Mouse (Mus musculus) limb, embryonic 11.5 days (tissue): Measurements from ENCODE around the gene Vkorc1l1. TPM values are rescaled to one million over a fixed set of nuclear protein-coding genes. Genes with fewer than 3 reads are reported as not detected.

Experiments used
- ATAC-seq: fragments of 200-750 bp; cut with Nextera tagmentation; 2 replicates; pipeline ENCODE4 v1.8.0; 2017; ENCODE audit warnings: low read depth; ENCODE audit not compliant: insufficient number of reproducible peaks, low FRiP score, low TSS enrichment
- DNase-seq: peaks from one replicate; pipeline ENCODE4 v3.0.0-alpha.2; 2015; ENCODE audit warnings: low spot score
- H3K27ac ChIP-seq: fragments of 300-500 bp; sonication (generic); replicated peaks from 2 replicates; pipeline ENCODE4 v1.5.1; 2014; ENCODE audit warnings: low read depth, mild to moderate bottlenecking, low read length
- H3K27me3 ChIP-seq: fragments of 300-500 bp; sonication (generic); 2 replicates; pipeline ENCODE4 v1.6.1; 2014; ENCODE audit warnings: mild to moderate bottlenecking, low read length, mixed read lengths; ENCODE audit not compliant: control insufficient read depth, insufficient read depth
- H3K36me3 ChIP-seq: fragments of 300-500 bp; sonication (generic); 2 replicates; pipeline ENCODE4 v1.6.1; 2014; ENCODE audit warnings: mild to moderate bottlenecking, low read length, moderate library complexity, mixed read lengths; ENCODE audit not compliant: control insufficient read depth, insufficient read depth
- H3K4me1 ChIP-seq: fragments of 300-500 bp; sonication (generic); 2 replicates; pipeline ENCODE4 v1.6.1; 2014; ENCODE audit warnings: low read length, mixed read lengths; ENCODE audit not compliant: control insufficient read depth, insufficient read depth
- H3K4me2 ChIP-seq: fragments of 300-500 bp; sonication (generic); 2 replicates; pipeline ENCODE4 v1.6.1; 2014; ENCODE audit warnings: low read depth, mild to moderate bottlenecking, moderate library complexity; ENCODE audit not compliant: severe bottlenecking
- H3K4me3 ChIP-seq: fragments of 300-500 bp; sonication (generic); 2 replicates; pipeline ENCODE4 v1.5.1; 2014; ENCODE audit warnings: low read depth, low read length
- H3K9ac ChIP-seq: fragments of 300-500 bp; sonication (generic); 2 replicates; pipeline ENCODE4 v1.6.1; 2014; ENCODE audit warnings: mild to moderate bottlenecking, low read length
- H3K9me3 ChIP-seq: fragments of 300-500 bp; sonication (generic); 2 replicates; pipeline ENCODE4 v1.6.1; 2016; ENCODE audit warnings: low read length; ENCODE audit not compliant: control insufficient read depth
- WGBS: fragments of 180-500 bp; shearing (Covaris S2); extraction: QIAGEN DNeasy Blood & Tissue Kit; methylation state at CpG from one replicate; pipeline ENCODE4 v1.1.7; 2014; 5-methylcytosine and 5-hydroxymethylcytosine counted together
- polyA plus RNA-seq: library from polyadenylated mRNA; unstranded; fragments of >200 nt; fragmentation: Nextera tagmentation; extraction: Ambion mirVana; gene quantifications from 2 replicates; pipeline ENCODE4 v1.2.1, GENCODE M21; 2014

The Vkorc1l1 gene
- polyA plus RNA-seq, 1 experiment from 2014 or later, result 35.1 TPM

DNA sequence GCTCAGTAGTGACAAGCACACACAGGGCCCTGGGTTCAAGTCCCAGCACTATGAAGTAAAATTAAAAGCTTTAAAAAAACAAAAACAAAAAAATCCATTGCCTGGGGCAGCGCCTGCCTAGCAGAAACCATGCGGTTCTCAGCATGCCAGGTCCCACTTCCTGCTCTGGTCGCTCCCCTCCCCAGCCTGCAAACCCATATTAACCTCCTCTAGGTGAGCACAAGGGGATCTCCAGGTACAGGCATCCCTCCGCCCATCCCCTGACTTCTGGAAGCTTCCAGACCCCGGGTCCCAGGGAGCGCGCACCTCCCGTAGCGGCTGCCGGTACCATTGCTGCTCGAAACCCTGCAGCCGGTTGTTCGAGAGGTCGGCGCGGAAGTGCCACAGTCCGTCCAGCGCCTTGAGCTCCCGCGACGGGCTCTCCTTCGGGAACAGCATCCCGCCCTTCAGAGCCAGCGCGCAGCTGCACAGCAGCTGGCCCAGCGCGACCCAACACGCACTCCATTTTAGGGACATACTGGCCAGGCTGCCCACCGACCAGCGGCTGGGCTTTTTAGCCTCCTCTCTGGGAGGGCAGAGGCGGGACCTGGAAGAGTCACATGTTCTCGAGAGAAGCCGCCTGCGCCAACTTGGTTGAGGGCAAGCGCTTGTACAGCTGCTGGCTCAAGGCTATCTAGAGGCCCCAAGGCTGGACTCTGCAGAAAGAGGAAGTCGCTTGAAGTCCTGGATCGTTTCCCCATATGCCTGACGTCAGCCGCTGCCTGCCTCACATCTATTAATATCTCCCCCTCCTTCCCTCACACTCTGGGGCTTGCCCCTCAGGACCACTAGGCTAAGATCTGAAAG lies 60.8 kb downstream of the Vkorc1l1 start, which contains the start of gene Gusb:
TSS of gene Gusb (minus strand) at position 749 of the 846 bp plus-strand sequence.
- peaks cover 7% of the 10 kb centered on the region for H3K4me1 ChIP-seq
- under 1% methylated on average over 39 of the region's 39 CpGs for WGBS
- H3K4me2 ChIP-seq, result peak within 1 kb of the TSS; percentile 70
- peak within 1 kb of the TSS; percentile 77 for H3K9ac ChIP-seq
- peak within 1 kb of the TSS; percentile 77 for H3K27ac ChIP-seq
- no peaks in the 10 kb centered on the region; the same call in 1 of the 2 replicates for H3K36me3 ChIP-seq
- H3K9me3 ChIP-seq, result no peaks in the 10 kb centered on the region
- peak within 1 kb of the TSS; percentile 61 for H3K4me3 ChIP-seq
- DNase-seq, result peak; percentile 87
- ATAC-seq, result peak; percentile 77
- H3K27me3 ChIP-seq, result no peaks in the 10 kb centered on the region

DNA sequence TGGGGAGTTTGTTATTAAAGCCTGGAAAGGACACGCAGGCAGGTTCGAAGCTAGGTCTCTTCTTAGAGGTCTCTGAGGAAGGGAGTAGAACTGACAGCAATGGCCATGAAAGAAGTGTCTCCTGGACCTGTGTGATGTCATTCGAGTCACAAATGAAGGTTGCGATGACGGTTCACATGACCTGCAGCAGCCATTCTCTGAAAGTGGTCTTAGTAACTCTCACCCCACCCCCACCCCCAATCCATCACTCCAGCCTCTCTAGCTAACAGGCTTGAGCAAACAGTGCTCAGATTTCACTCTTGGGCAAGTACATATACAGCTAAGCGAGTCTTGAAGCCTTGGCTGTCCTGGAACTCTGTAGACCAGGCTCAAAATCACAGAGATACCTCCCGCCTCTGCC lies 61.5 kb downstream of the Vkorc1l1 start:
- 48% methylated on average over 7 of the region's 7 CpGs for WGBS
- no peaks in the 10 kb centered on the region for H3K36me3 ChIP-seq
- peak overlapping the region; percentile 61; the same call in 1 of the 2 replicates for H3K4me3 ChIP-seq
- peak overlapping the region; percentile 77 for H3K27ac ChIP-seq
- H3K9ac ChIP-seq, result no peak overlapping the region
- no peaks in the 10 kb centered on the region for H3K27me3 ChIP-seq
- DNase-seq (no peak), ATAC-seq (0 out of 2 replicates have a peak, but pooled peaks have one; percentile 10)
- H3K4me1 ChIP-seq, result peaks cover 7% of the 10 kb centered on the region
- peak overlapping the region; percentile 70; the same call in 1 of the 2 replicates for H3K4me2 ChIP-seq
- H3K9me3 ChIP-seq, result no peaks in the 10 kb centered on the region

DNA sequence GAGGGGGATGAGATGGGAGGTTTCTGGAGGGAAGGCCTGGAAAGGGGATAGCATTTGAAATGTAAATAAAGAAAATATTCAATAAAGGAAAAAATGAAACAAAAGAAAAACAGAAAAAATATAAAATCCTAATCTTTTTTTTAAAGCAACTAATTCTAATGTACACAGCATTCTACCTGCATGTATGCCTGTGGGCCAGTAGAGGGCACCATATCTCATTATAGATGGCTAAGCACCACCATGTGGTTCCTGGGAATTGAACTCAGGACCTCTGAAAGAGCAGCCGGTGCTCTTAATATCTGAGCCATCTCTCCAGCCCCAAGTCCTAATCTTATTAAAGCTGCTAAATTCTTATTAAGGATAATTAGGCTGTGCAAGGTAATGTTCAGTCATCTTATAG lies 65.6 kb downstream of the Vkorc1l1 start:
- H3K4me2 ChIP-seq, result no peak overlapping the region
- no peak for ATAC-seq
- no peak overlapping the region for H3K9ac ChIP-seq
- DNase-seq, result no peak
- peaks cover 3% of the 10 kb centered on the region; the same call in 1 of the 2 replicates for H3K9me3 ChIP-seq
- WGBS, result 90% methylated on average over 1 of the region's 1 CpGs
- no peak overlapping the region for H3K4me3 ChIP-seq
- H3K36me3 ChIP-seq, result peaks cover 5% of the 10 kb centered on the region
- no peak overlapping the region for H3K27ac ChIP-seq
- no peaks in the 10 kb centered on the region for H3K27me3 ChIP-seq
- no peaks in the 10 kb centered on the region for H3K4me1 ChIP-seq

- H3K27me3 ChIP-seq, result no peaks in the 10 kb centered on the region
- H3K27ac ChIP-seq, result no peak overlapping the region
- 84% methylated on average over 6 of the region's 6 CpGs for WGBS
- H3K4me2 ChIP-seq, result no peak overlapping the region
- H3K36me3 ChIP-seq, result peaks cover 5% of the 10 kb centered on the region
- no peaks in the 10 kb centered on the region for H3K4me1 ChIP-seq
- ATAC-seq (no peak), DNase-seq (no peak)
- no peak overlapping the region for H3K9ac ChIP-seq
- H3K4me3 ChIP-seq, result no peak overlapping the region
- peaks cover 3% of the 10 kb centered on the region; the same call in 1 of the 2 replicates for H3K9me3 ChIP-seq
These were observed 66.3 kb downstream of the Vkorc1l1 start for GRCm38 (mm10) chr5:130008034-130008590.

GRCm38 (mm10) chr5:130009784-130010183 lies 68.0 kb downstream of the Vkorc1l1 start:
- Histone ChIP-seq H3K27ac (no peak overlapping the region), H3K9ac (no peak overlapping the region), H3K4me2 (no peak overlapping the region), H3K4me1 (no peaks in the 10 kb centered on the region), H3K9me3 (peaks cover 3% of the 10 kb centered on the region; the same call in 1 of the 2 replicates), H3K27me3 (no peaks in the 10 kb centered on the region), H3K36me3 (peaks cover 5% of the 10 kb centered on the region), H3K4me3 (no peak overlapping the region)
- 90% methylated on average over 4 of the region's 4 CpGs for WGBS
- ATAC-seq (no peak), DNase-seq (no peak)

- no peak overlapping the region for H3K4me2 ChIP-seq
- no peaks in the 10 kb centered on the region for H3K4me1 ChIP-seq
- no peak overlapping the region for H3K4me3 ChIP-seq
- H3K27me3 ChIP-seq, result no peaks in the 10 kb centered on the region
- DNase-seq, result no peak
- WGBS, result 92% methylated on average over 5 of the region's 5 CpGs
- ATAC-seq, result no peak
- H3K9ac ChIP-seq, result no peak overlapping the region
- no peak overlapping the region for H3K27ac ChIP-seq
- H3K9me3 ChIP-seq, result peaks cover 3% of the 10 kb centered on the region; the same call in 1 of the 2 replicates
- peaks cover 5% of the 10 kb centered on the region for H3K36me3 ChIP-seq
These were observed 69.2 kb downstream of the Vkorc1l1 start for GRCm38 (mm10) chr5:130010961-130011360.

GRCm38 (mm10) chr5:130015104-130015503 lies 73.3 kb downstream of the Vkorc1l1 start:
- no peaks in the 10 kb centered on the region for H3K4me1 ChIP-seq
- H3K27ac ChIP-seq, result no peak overlapping the region
- H3K4me3 ChIP-seq, result no peak overlapping the region
- 92% methylated on average over 3 of the region's 3 CpGs for WGBS
- no peak for ATAC-seq
- no peak overlapping the region for H3K4me2 ChIP-seq
- no peak overlapping the region for H3K9ac ChIP-seq
- H3K36me3 ChIP-seq, result peaks cover 5% of the 10 kb centered on the region
- no peaks in the 10 kb centered on the region for H3K27me3 ChIP-seq
- peaks cover 3% of the 10 kb centered on the region; the same call in 1 of the 2 replicates for H3K9me3 ChIP-seq
- no peak for DNase-seq

GRCm38 (mm10) chr5:130019461-130019860 lies 77.7 kb downstream of the Vkorc1l1 start:
- Histone ChIP-seq H3K4me2 (no peak overlapping the region), H3K4me3 (no peak overlapping the region), H3K27me3 (no peaks in the 10 kb centered on the region), H3K9ac (no peak overlapping the region), H3K9me3 (no peaks in the 10 kb centered on the region), H3K4me1 (no peaks in the 10 kb centered on the region), H3K27ac (no peak overlapping the region), H3K36me3 (no peaks in the 10 kb centered on the region; the same call in 1 of the 2 replicates)
- ATAC-seq (no peak), DNase-seq (no peak)
- 72% methylated on average over 8 of the region's 8 CpGs for WGBS
